Mouse (Mus musculus) mouse embryonic stem cell (cell line): Measurements from ENCODE around the gene Cpsf4l.

Experiments
- in situ Hi-C, 2 experiments: fragments of 300-500 bp; cut with MboI; formaldehyde crosslinking; loops; 1 replicate in 1 of 2; 3 replicates in 1 of 2; pipeline ENCODE4 v1.14.3; 2019 to 2020; ENCODE audit warnings: low sequenced_read_pairs in 2 of 2, low pct_unique_long_range_greater_than_20kb in 1 of 2, mixed read lengths in 1 of 2; ENCODE audit not compliant: unreplicated experiment in 1 of 2

The Cpsf4l gene

DNA sequence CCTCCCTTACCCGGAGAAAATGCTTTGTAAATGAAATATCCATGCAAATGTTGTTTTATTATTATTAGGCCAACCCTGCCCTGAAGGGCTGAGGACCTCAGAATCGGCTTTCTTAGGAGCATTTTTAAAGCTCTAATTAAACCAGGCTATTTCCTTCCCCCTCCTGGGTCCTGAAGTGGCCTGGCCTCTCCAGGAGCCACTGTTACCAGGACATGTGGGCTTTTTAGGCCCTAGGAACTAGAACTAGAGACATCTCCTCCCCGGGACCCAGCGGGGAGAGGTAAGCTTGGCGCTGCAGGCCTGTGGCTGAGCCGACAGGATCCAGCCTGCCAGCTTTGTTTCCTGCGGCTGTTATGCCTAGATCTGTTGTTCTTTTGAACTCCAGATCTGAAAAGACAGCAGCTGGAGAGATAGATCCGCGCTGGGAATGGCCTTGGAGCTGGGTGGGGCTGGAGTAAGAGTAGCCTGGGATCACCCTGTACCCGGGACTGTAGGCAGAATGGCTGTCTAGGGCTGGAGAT, 500 bp upstream of the Cpsf4l start:
- in situ Hi-C loops: no loop called here

DNA sequence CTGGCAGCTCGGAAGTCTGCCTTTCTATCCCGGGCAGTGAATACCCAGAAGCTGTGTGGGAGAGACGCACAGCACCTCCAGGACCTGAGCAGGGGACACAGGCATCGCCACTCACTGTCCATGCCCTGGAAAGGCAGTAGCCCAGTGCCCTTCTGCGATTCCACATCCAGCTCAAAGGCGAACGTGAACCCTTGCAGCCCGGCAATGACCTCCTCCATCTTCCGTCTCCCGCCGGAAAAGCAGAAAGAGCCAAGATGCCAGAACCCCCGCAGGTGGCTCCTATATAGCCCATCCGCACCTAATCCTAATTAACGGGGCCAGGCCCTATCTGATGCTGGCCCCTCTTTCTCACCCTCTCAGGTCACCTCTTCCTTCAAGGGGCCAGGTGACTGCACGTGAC, 545 bp downstream of the Cpsf4l start:
- in situ Hi-C loops: no loop called here

DNA sequence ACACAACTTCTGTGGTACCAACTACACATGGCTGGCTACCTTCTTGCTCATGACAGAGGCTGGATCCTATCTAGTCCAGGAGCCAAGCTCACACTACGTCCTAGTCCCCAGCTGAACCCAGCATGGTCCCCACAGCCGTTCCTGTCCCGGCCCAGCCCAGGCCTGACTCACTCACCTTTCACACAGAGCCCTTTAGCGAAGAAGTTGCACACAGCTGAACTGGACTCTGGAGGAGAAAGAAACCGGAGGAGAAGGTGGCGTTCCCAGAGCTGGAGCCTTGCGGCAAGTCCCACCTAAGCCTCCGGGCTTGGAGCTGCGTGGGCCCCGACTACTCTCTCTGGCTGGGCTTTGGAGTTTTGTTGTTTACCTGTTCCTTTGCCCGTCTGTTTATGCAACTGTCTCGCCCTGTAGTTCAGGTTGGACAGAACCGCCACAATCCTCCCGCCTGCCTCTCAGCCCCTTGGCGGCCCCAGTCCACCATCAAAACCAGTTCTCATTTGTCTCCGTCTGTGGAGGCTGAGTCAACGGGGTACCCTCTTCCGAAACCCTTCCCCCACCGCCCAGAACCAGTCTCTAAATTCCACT, 1.1 kb downstream of the Cpsf4l start:
- in situ Hi-C loops: no loop called here

DNA sequence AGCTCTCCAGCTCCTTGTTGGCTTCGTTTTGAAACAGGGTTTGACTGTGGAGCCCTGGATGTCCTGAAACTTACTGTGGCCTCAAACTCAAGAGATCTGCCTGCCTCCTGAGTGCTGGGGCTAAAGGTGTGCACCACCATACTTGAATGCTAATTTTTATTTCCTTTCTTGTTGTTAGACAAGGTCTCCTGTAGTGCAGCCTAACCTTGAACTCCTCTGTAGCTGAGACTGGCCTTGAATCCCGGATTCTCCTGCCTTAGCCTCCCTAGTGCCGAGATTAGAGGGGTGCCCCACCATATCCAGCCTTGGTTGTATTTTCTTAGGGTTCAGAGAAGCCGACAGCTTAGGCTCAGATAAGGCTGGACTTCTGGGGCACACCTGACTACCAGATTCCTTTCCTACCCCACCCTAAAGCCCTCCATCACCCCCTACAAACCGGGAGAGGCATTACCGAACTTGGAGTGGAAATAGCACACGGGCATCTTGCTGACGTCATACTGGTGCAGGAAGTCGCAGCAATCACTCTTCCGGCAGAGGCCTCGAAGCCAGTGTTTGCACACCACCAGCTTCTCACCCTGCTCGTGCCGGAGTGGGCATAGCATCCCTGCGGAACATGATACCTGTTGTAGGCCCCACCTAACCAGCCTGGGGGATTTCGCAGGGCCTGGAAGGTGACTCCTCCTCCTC, 3.7 kb downstream of the Cpsf4l start:
- in situ Hi-C loops: no loop called here

DNA sequence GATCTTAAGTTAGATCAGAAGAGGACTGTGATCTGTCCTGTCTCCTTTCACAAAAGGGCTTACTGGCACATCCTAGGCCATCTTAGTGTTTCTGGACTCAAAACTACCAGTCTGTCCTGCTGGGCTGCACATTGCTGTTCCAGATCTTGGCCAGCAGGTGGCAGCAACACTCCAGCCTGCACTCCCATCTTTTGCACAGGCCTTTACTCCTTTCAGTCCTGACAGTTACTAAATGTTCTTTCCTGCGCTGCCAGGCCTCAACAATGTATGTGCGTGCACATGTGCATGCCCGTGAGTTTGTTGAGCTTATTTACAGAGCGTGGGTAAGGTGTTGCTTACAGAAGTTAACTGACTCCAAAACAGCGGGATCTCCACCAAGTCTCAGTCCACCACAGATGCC, 6.1 kb downstream of the Cpsf4l start:
- in situ Hi-C loops: loop anchor here (5.0 kb wide), 1 partner anchor 109 kb away; no protein-coding TSS in a partner anchor

DNA sequence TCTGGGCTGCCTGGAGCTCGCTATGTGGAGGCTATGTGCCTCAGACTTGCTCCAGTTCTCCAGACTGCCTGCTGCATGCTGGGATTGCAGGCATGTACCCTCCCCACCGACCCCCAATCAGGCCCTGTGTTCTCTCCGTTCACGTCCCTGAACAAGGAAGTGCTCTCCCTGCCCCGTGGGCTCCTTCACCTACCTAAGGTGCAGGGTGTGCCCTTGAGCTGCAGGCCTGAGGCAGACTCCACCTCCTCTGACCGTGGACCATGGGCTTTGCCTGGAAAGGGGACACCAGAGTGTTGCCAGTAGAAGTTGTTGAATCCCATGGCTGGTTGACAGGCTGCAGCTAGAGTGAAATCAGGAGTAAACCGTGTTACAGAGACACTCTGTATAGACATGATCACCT, 10.2 kb downstream of the Cpsf4l start:
- in situ Hi-C loops: loop anchor here (5.0 kb wide), 1 partner anchor 113 kb away; no protein-coding TSS in a partner anchor

DNA sequence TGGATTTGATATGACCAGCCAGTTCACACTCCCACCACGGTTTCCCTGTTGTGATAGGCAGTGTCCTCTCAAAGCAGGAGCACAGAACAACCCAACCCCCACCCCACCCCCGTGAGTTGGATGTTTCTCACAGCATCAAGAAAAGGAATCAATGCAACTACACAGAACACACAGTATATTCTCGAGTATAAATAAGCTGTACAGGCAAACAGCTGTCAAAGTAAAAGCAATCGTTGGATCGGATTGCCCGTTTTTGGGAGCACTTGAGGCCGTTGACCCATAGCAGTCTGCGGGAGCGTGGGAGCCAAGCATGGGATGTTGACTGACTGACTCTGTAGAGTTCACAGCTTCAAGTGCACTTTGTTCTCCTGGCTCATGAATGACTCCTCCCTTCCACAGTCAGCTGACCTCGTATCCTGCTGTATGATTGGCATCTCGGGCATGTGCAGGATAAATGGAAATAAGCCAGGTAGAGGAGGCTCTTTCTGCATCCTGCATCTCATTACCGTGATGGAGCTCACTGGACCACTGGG, 11.7 kb downstream of the Cpsf4l start:
- in situ Hi-C loops: no loop called here

DNA sequence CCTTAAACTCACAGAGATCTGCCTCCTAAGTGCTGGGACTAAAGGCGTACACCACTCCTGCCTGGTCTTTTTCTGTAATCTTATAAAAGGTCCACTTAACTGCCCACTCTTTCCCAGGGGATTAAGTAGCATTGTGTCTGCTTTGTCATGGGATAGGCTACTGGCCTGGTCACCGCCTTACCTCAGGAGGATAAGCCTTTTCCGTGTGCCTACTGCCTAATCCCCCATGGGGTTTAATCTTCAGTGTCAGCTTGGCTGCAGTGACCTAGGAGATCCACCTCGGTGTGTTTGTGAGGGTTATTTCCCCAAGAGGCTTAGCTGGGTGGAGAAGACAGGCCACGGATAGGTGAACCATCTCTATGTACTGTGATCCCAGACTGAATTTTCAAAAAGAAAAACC, 12.2 kb downstream of the Cpsf4l start:
- in situ Hi-C loops: no loop called here

DNA sequence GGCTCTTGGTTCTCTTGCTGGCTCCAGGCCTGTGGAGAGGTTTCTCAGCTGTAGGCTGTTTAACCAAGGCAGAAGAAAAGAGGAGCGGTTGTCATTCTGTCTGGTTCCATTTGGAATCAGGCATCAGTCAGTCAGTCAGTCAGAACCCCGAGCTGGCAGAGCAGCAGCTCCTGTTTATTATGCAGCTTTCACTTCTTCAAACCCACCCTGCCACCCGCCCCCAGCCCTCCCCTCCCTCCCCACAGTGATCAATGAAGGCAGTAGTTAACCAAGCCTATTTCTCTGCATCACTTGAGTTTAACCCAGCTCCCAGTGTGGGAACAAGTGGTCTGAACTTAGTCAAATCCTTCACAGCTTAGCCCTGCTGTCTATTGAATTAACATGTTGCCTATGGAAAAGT, 18.0 kb downstream of the Cpsf4l start:
- in situ Hi-C loops: no loop called here

DNA sequence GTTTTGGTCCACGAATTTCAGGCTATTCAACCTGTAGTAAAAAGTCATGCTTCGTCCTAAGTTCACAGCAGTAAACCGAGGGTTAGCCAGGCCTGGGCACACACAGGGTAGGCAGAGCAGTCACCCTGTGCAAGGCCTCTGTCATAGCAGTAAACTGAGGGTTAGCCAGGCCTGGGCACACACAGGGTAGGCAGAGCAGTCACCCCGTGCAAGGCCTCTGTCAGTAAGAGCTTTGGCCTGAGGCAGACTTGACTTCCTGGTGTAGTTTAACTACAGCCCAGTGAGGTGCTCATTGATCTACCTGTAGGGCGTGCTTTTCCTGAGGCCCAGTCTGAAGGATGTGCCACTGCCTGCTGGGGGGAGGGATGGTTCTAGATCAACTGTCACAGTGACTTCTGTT, 18.5 kb downstream of the Cpsf4l start:
- in situ Hi-C loops: no loop called here

DNA sequence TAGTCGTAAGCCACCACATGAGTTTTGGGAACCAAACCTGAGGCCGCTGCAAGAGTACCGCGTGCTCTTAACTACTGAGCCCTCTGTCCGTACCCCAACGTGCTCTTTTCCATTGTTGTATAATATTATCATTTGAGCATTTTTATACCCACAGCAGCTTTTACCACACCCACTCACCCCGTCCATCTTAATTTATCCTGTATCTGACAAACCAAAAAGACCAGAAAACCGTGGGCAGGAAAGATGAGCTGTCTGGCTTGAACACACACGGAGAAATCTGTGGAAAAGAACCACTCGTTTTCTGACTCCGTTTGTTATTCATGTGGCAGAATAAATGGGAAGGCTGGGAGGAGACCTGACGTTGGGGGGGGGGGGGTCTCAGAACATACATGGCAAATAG, 19.3 kb downstream of the Cpsf4l start:
- in situ Hi-C loops: no loop called here

DNA sequence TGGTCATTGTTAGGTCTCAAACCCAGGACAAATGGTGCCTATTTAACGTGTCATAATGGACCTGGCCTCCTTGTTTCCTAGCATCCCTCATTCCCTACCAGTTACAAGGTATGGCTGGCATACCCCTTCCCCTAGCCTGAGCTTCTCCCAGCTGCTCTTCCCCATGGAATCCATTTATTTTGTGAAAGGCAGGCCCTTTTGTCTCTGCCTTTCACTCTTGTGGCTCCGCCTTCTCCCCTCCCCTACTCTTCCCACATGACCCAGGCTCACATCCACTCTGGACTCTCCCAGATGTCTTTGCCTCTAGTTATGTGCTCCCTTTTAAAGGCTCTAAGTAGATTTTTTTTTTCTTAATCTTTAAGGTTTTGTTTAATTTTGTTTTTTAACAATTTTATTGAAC, 22.8 kb downstream of the Cpsf4l start:
- in situ Hi-C loops: no loop called here

DNA sequence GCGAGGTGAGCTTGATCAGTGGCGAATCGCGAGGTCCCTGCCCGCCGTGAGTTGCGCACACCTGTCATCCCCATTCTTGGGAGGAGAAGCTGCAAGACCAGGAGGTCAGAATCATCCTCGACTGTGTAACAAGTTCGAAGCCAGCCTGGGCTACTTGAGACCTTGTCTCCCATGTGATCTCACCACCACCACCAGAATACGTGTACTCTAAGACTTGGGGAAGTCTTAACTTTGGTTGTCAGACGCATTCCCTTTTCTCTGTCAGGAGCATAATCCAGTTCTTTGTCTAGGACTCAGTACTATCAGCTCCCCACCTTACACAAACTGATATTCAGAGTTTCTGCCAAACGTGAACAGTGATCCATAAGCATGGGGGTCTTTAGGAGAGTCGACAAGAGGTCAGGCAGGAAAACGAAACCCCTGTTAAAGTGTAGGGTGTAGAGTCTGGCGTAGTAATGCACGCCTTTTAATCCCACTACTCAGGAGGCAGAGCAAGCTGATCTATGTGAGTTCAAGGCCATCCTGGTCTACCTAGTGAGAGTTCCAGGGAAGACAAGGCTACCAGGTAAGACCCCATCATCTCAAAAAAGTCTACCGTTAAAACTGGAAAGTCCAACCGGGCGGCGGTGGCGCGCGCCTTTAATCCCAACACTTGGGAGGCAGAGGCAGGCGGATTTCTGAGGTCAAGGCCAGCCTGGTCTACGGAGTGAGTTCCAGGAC, 24.9 kb downstream of the Cpsf4l start:
- in situ Hi-C loops: no loop called here

DNA sequence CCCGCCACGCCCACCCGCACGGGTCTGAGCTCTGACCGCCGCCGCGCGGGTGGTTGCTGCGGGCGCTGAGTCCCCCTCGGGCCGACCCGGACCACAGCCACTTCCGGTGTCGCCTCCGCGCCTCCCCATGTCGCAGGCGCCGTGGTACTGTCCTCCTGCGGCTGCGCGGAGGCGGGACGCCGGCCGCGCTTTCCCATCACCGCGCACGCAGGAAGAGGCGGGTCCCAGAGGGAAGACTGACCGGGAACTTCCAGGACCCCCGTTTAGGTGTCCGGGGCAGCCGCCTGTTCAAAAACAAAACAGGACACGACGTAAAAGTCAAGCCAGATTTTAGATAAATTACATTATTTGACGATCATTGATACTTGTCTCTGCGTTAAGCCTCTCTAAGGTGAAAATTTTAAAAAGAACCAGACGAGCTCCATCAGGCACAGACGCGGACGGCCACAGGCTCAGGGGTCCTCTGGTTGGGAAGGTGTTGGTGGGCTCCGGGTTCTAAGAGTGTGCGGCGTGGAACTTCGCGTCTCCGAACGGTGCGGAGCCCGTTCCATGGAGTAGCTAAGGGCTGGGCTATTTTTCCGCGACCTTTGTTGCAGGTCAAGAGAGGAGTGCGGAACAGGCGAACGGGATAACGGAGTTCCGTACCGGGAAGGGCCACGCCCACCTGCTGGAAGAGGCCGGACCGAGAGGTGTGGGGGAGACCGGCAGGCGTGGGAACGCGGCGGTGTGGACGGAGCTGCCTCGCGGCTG, 25.7 kb downstream of the Cpsf4l start, which contains the start of the genes Fam104a and D11Wsu47e:
Gene Fam104a, minus strand, starts transcription at position 199 of the 750 bp plus-strand sequence.
Gene D11Wsu47e, plus strand, starts transcription at position 456 of the 750 bp plus-strand sequence.
- in situ Hi-C loops: no loop called here

DNA sequence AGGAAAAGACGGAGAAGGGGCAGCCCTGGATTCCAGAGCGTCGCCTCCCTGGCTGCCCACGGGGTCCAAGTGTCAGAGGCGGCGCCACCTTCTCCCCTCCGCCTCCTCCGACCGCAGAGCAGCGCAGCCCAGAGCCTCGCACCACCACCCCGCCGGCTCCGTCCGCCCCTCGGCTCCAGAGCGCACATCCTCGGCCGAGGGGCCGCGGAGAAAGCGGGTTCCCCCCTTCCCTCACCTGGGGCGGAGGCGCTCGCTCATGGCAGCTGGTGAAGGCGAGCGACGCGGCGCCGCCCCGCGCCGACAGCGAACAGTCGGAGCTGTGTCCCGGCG, 26.2 kb downstream of the Cpsf4l start:
- in situ Hi-C loops: no loop called here

DNA sequence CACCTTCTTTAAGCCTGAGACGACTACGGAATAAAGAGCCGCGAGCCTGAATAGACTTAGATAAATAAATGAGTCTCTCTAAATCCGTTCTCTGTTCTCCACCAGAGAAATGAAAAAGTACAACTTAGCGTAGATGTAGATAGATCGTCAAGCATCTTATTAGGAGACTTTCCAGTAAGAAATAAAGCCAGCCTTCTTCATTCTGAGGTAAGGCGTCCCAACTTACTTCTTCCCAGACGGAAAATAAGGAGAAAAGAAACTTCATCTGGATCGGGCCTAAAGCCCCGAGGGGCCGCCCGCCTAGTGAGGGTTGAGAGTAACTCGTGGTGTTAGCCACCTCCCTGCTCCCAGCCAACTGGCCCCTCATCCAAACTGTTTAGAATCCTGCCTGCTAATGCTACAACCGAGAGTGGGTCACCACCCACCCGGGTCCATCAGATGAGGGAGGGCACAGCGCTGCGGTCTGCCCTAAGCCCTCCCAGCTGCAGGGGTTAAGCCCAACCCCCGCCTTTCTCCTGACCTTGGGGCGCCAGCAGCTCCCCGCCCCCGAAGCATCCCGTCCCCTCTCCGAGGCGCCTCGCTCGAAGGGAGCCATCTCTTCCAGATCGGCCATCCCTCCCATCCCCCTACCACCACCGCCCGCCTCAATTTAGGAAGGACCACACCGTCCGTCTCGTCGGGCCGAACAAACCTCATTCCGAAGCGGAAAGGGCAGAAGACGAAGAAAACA, 26.8 kb downstream of the Cpsf4l start:
- in situ Hi-C loops: no loop called here

DNA sequence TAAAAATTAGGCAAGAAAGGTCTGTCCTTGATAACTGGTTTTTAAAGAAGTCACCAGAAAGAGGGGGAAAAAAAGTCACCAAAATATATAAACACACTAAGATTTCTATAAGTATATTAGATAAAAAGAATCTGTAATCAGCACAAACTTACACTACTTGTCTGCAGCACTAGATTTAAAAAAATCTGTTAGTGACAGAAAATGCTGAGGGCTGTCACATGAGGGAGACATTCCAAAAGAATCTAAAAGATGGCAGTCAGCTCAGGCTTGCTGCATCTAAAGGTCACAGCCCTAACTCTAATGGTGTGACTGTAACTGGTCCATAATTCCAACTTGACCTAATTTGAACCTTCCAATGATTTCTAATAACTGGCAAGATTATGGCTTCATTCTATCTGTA, 27.8 kb downstream of the Cpsf4l start:
- in situ Hi-C loops: no loop called here

DNA sequence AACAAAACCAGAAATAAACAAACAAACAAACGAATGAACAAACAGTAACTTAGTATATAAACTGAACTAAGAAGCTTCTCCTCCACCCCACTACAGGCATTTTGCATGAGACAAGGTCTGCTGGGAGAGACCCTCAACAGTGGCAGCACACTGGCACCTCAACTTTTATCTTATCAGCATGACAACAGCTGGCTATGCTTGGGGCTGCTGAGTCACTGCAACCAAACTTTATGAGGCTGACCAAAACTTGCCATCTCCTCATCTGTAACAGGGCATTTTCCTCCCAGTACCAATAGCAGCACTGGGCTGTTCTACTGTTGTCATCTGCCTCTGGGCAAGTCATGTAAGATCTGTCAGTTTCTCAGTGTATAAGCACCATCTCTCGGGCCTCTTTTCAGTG, 28.9 kb downstream of the Cpsf4l start:
- in situ Hi-C loops: no loop called here
